Mouse (Mus musculus) adrenal gland, postnatal 0 days (tissue): ENCODE data around the gene Rest. TPM values are rescaled to one million over a fixed set of nuclear protein-coding genes. Genes with fewer than 3 reads are reported as not detected.

ENCODE experiments used
- microRNA-seq: library from miRNA; unstranded; fragments of <30 nt; microRNA quantifications from one replicate; pipeline ENCODE4, GENCODE M21; 2016; ENCODE audit warnings: borderline replicate concordance; ENCODE audit not compliant: insufficient number of aligned reads
- polyA plus RNA-seq: library from polyadenylated mRNA; unstranded; fragments of >200 nt; fragmentation: Nextera tagmentation; extraction: Ambion mirVana; gene quantifications from 2 replicates; pipeline ENCODE4 v1.2.1, GENCODE M21; 2015

Rest gene
- polyA plus RNA-seq = 11.5 and 15.6 TPM in 2 replicates

GRCm38 (mm10) chr5:77265081-77265670 lies at the start of gene Rest:
Gene Rest (plus strand): TSS chr5:77265491.

GRCm38 (mm10) chr5:77309924-77310772 lies 44.9 kb downstream of the Rest start, which contains the start of the genes Noa1 and Polr2b:
Gene Noa1 (minus strand): TSS chr5:77310084.
Gene Polr2b (plus strand): TSS chr5:77310147.

Small RNAs within 50 kb of the gene (microRNA-seq; reads per million reads assigned to microRNA genes)
- not detected for gene Mir5098

Other genes with a start within 250 kb of the Rest start
- 0.18 TPM in 1 of 2 replicates, not detected in the other for gene Thegl, start 249.5 kb upstream of the Rest start, polyA plus RNA-seq
- gene Hopx, start 150.4 kb upstream of the Rest start, polyA plus RNA-seq = 0.65 and 1.1 TPM in 2 replicates
- gene Spink2, start 54.0 kb upstream of the Rest start, polyA plus RNA-seq = 1.7 and 2.6 TPM in 2 replicates
- gene Noa1, start 44.6 kb downstream of the Rest start, polyA plus RNA-seq = 16.1 and 28.5 TPM in 2 replicates
- gene Polr2b, start 44.7 kb downstream of the Rest start, polyA plus RNA-seq = 35.4 and 66.9 TPM in 2 replicates
- gene Igfbp7, start 142.6 kb downstream of the Rest start, polyA plus RNA-seq = 1,209 and 1,633 TPM in 2 replicates